Mouse (Mus musculus) MEL (cell line): ENCODE results near the gene Gpr37. TPM values are rescaled to one million over a fixed set of nuclear protein-coding genes. Genes with fewer than 3 reads are reported as not detected.

ENCODE experiments used
- DNase-seq: peaks from one replicate; pipeline ENCODE4 v3.0.0; 2011; ENCODE audit warnings: low read depth, low spot score
- H3K27ac ChIP-seq: 2 replicates; pipeline ENCODE4 v1.5.1; 2012; ENCODE audit warnings: low read depth, mild to moderate bottlenecking, control low read depth, low read length, moderate library complexity; ENCODE audit not compliant: control insufficient read depth
- H3K27me3 ChIP-seq, 2 experiments: fragments of 150-350 bp in 1 of 2; sonication (generic) in 1 of 2; 2 replicates each; pipeline ENCODE4 v1.6.1; 2012; ENCODE audit warnings: low read length in 2 of 2, mild to moderate bottlenecking in 2 of 2, improper control_type of control experiment in 1 of 2, moderate library complexity in 1 of 2; ENCODE audit not compliant: insufficient read depth in 2 of 2, control insufficient read depth in 1 of 2
- H3K36me3 ChIP-seq, 2 experiments: 2 replicates each; pipeline ENCODE4 v1.6.1; 2012 to 2014; ENCODE audit warnings: low read length in 2 of 2, improper control_type of control experiment in 1 of 2, inconsistent platforms in 1 of 2, mild to moderate bottlenecking in 1 of 2; ENCODE audit not compliant: insufficient read depth in 2 of 2, control insufficient read depth in 1 of 2
- H3K4me1 ChIP-seq, 2 experiments: fragments of 150-350 bp in 1 of 2; sonication (generic) in 1 of 2; 2 replicates each; pipeline ENCODE4 v1.6.1; 2012; ENCODE audit warnings: low read length in 2 of 2, improper control_type of control experiment in 1 of 2, mild to moderate bottlenecking in 1 of 2; ENCODE audit not compliant: insufficient read depth in 2 of 2, control insufficient read depth in 1 of 2
- H3K4me3 ChIP-seq, 2 experiments: fragments of 150-350 bp in 1 of 2; sonication (generic) in 1 of 2; 2 replicates each; pipeline ENCODE4 v1.5.1; 2012; ENCODE audit warnings: low read depth in 2 of 2, low read length in 2 of 2, mild to moderate bottlenecking in 2 of 2, moderate library complexity in 2 of 2, control low read depth in 1 of 2, improper control_type of control experiment in 1 of 2; ENCODE audit not compliant: control insufficient read depth in 1 of 2, insufficient read depth in 1 of 2
- H3K79me2 ChIP-seq: 2 replicates; pipeline ENCODE4 v1.6.1; 2012; ENCODE audit warnings: mild to moderate bottlenecking, low read length, moderate library complexity; ENCODE audit not compliant: control insufficient read depth, poor library complexity, insufficient read depth
- H3K9ac ChIP-seq: 2 replicates; pipeline ENCODE4 v1.6.1; 2012; ENCODE audit warnings: low read depth, mild to moderate bottlenecking, control low read depth, low read length, moderate library complexity; ENCODE audit not compliant: control insufficient read depth, poor library complexity, severe bottlenecking
- H3K9me3 ChIP-seq: fragments of 150-350 bp; sonication (generic); replicated peaks from 2 replicates; pipeline ENCODE4 v1.6.1; 2012; ENCODE audit warnings: mild to moderate bottlenecking, low read length, improper control_type of control experiment, moderate library complexity; ENCODE audit not compliant: insufficient read depth
- CHD2 ChIP-seq: IDR thresholded peaks from 2 replicates; pipeline ENCODE4 v1.6.1; 2011; ENCODE audit warnings: low read length, improper control_type of control experiment
- CTCF ChIP-seq, 3 experiments: IDR thresholded peaks in 2 of 3; conservative IDR thresholded peaks in 1 of 3; 2 replicates each; pipeline ENCODE4 v1.5.1; 2011 to 2012; ENCODE audit warnings: low read length in 3 of 3, low read depth in 2 of 3, mild to moderate bottlenecking in 2 of 3, improper control_type of control experiment in 1 of 3, inconsistent platforms in 1 of 3, mixed read lengths in 1 of 3, moderate library complexity in 1 of 3; ENCODE audit not compliant: control insufficient read depth in 1 of 3, insufficient read depth in 1 of 3, poor library complexity in 1 of 3, severe bottlenecking in 1 of 3
- E2F4 ChIP-seq: IDR thresholded peaks from 2 replicates; pipeline ENCODE4 v1.6.1; 2011; ENCODE audit warnings: low read depth, low read length, improper control_type of control experiment, borderline replicate concordance
- ELF1 ChIP-seq: IDR thresholded peaks from 2 replicates; pipeline ENCODE4 v1.6.1; 2014; ENCODE audit warnings: low read depth, mild to moderate bottlenecking, inconsistent platforms, low read length, improper control_type of control experiment, moderate library complexity
- EP300 ChIP-seq, 2 experiments: IDR thresholded peaks; 2 replicates each; pipeline ENCODE4 v1.6.1; 2011; ENCODE audit warnings: improper control_type of control experiment in 2 of 2, low read length in 2 of 2, low read depth in 1 of 2, mild to moderate bottlenecking in 1 of 2
- ETS1 ChIP-seq: IDR thresholded peaks from 2 replicates; pipeline ENCODE4 v1.6.1; 2012; ENCODE audit warnings: low read depth, mild to moderate bottlenecking, inconsistent platforms, low read length, improper control_type of control experiment, moderate library complexity
- JUND ChIP-seq: IDR thresholded peaks from 2 replicates; pipeline ENCODE4 v1.6.1; 2011; ENCODE audit warnings: low read depth, mild to moderate bottlenecking, improper control_type of control experiment, low read length
- MAFK ChIP-seq: IDR thresholded peaks from 2 replicates; pipeline ENCODE4 v1.6.1; 2011; ENCODE audit warnings: low read depth, mild to moderate bottlenecking, low read length, improper control_type of control experiment, borderline replicate concordance
- MAZ ChIP-seq: IDR thresholded peaks from 2 replicates; pipeline ENCODE4 v1.6.1; 2012; ENCODE audit warnings: low read depth, mild to moderate bottlenecking, inconsistent platforms, low read length, improper control_type of control experiment
- MEF2A ChIP-seq: IDR thresholded peaks from 2 replicates; pipeline ENCODE4 v1.6.1; 2014; ENCODE audit warnings: low read depth, mild to moderate bottlenecking, inconsistent platforms, low read length, improper control_type of control experiment; ENCODE audit not compliant: poor library complexity, insufficient replicate concordance, severe bottlenecking; ENCODE audit errors: extremely low read depth
- MYB ChIP-seq: IDR thresholded peaks from 2 replicates; pipeline ENCODE4 v1.6.1; 2011; ENCODE audit warnings: mild to moderate bottlenecking, low read depth, low read length, improper control_type of control experiment
- NELFE ChIP-seq: IDR thresholded peaks from 2 replicates; pipeline ENCODE4 v1.6.1; 2011; ENCODE audit warnings: low read depth, low read length, improper control_type of control experiment
- NRF1 ChIP-seq: IDR thresholded peaks from 2 replicates; pipeline ENCODE4 v1.6.1; 2014; ENCODE audit warnings: low read depth, mild to moderate bottlenecking, inconsistent platforms, low read length, improper control_type of control experiment, moderate library complexity; ENCODE audit not compliant: poor library complexity, insufficient read depth, severe bottlenecking
- POLR2AphosphoS2 ChIP-seq: IDR thresholded peaks from 2 replicates; pipeline ENCODE4 v1.6.1; 2011; ENCODE audit warnings: low read length, improper control_type of control experiment
- POLR2AphosphoS5 ChIP-seq: IDR thresholded peaks from 2 replicates; pipeline ENCODE4 v1.6.1; 2012; ENCODE audit warnings: low read depth, borderline replicate concordance, mild to moderate bottlenecking, inconsistent platforms, low read length, moderate library complexity, mixed read lengths
- SIN3A ChIP-seq: IDR thresholded peaks from 2 replicates; pipeline ENCODE4 v1.6.1; 2012; ENCODE audit warnings: low read length, improper control_type of control experiment, inconsistent platforms
- TAL1 ChIP-seq: IDR thresholded peaks from 2 replicates; pipeline ENCODE4 v1.6.1; 2012; ENCODE audit warnings: mild to moderate bottlenecking, inconsistent platforms, low read length, moderate library complexity, mixed read lengths
- TBP ChIP-seq: IDR thresholded peaks from 2 replicates; pipeline ENCODE4 v1.8.0; 2011; ENCODE audit warnings: low read depth, low read length, improper control_type of control experiment
- USF2 ChIP-seq, 2 experiments: IDR thresholded peaks; 2 replicates each; pipeline ENCODE4 v1.6.1; 2011 to 2012; ENCODE audit warnings: improper control_type of control experiment in 2 of 2, low read length in 2 of 2, borderline replicate concordance in 1 of 2, inconsistent platforms in 1 of 2, low read depth in 1 of 2, mild to moderate bottlenecking in 1 of 2; ENCODE audit not compliant: insufficient read depth in 1 of 2
- ZC3H11A ChIP-seq: IDR thresholded peaks from 2 replicates; pipeline ENCODE4 v1.6.1; 2012; ENCODE audit warnings: low read depth, mild to moderate bottlenecking, inconsistent platforms, low read length, improper control_type of control experiment
- ZKSCAN1 ChIP-seq: IDR thresholded peaks from 2 replicates; pipeline ENCODE4 v1.6.1; 2012; ENCODE audit warnings: low read depth, mild to moderate bottlenecking, inconsistent platforms, low read length, improper control_type of control experiment, moderate library complexity
- ZMIZ1 ChIP-seq: IDR thresholded peaks from 2 replicates; pipeline ENCODE4 v1.6.1; 2012; ENCODE audit warnings: low read depth, mild to moderate bottlenecking, inconsistent platforms, low read length, improper control_type of control experiment, moderate library complexity
- ZNF384 ChIP-seq: IDR thresholded peaks from 2 replicates; pipeline ENCODE4 v1.6.1; 2012; ENCODE audit warnings: low read depth, mild to moderate bottlenecking, inconsistent platforms, low read length, improper control_type of control experiment
- polyA plus RNA-seq, 2 experiments: library from polyadenylated mRNA; stranded (reverse) in 1 of 2; unstranded in 1 of 2; fragments of >175 nt in 1 of 2; fragments of >200 nt in 1 of 2; gene quantifications; 2 replicates each; pipeline versions ENCODE4 v1.2.1 to v1.2.4; 2012; ENCODE audit warnings: low replicate concordance in 2 of 2, low read depth in 1 of 2; ENCODE audit not compliant: insufficient read length in 2 of 2, insufficient read depth in 1 of 2, missing spikeins in 1 of 2
- total RNA-seq: library from RNA; depleted of rRNA; stranded (reverse); fragments of 300-350 nt; gene quantifications from 2 replicates; pipeline ENCODE4 v1.2.3, GENCODE M21; 2012

Gpr37 gene
- total and polyA plus RNA-seq, 3 experiments = not detected

DNA sequence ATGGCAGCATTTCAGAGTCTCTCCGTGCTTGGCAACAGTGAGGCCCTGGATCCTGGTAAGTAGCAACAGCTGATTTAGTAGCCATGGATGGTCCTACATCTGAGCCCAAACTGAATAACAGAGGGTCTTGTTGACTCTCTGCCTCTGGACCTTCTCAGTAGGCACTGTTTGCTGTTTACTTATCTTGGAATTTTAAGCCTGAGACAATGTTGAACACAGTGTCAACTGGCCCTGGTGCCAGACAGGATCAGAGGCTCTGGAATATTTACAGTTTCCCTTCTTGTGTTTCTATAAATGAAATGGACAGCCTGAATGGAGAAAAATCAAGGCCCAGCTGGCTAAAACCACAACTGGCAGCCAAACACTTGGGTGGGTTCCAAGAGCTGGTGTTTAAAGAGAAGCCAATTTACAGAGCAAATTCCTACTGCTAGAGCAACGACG, 3.7 kb downstream of the Gpr37 start:
- H3K27ac ChIP-seq = no peak overlapping the region

DNA sequence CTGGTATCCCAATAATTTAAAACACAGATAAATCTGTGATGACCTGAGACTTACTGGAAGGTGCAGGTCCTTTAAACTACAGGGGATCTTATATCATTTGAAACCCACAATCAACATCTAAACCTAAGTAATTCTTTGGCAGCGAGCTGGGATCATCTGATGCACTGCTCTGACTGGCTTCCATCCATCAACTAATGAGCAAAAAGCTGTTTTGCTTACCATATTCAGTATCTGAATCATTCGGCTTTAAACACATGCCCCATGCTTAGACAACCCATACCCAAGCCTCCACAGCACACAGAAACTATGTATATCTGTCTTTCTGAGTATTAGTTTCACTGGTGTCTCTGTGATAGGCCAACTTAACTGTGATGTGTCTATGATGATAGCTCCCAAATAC, 6.1 kb downstream of the Gpr37 start:
- no peaks in the 10 kb centered on the region for H3K4me1 ChIP-seq
- H3K4me3 ChIP-seq = no peak overlapping the region
- H3K79me2 ChIP-seq = no peaks in the 10 kb centered on the region
- H3K36me3 ChIP-seq = no peaks in the 10 kb centered on the region
- no peak overlapping the region for H3K9ac ChIP-seq
- no peaks in the 10 kb centered on the region; a peak in 1 of 4 replicates for H3K27me3 ChIP-seq
- DNase-seq = no peak
- H3K27ac ChIP-seq = no peak overlapping the region
- H3K9me3 ChIP-seq = no peaks in the 10 kb centered on the region
- no peak for TF ChIP-seq ZC3H11A
- no peak for TF ChIP-seq MYB
- TF ChIP-seq ZNF384 = no peak
- TF ChIP-seq E2F4 = no peak
- no peak for TF ChIP-seq MAFK
- no peak for TF ChIP-seq ETS1
- TF ChIP-seq JUND = no peak
- TF ChIP-seq MAZ = no peak
- TF ChIP-seq ZKSCAN1 = no peak
- no peak for TF ChIP-seq POLR2AphosphoS2
- no peak for TF ChIP-seq NELFE
- TF ChIP-seq POLR2AphosphoS5 = no peak
- TF ChIP-seq NRF1 = no peak
- no peak for TF ChIP-seq CTCF (IDR thresholded peaks at IDR 0.05 in 2 of 3, conservative IDR thresholded peaks at IDR 0.05 in 1 of 3; ENCODE audit: control insufficient read depth in 1 of 3, insufficient read depth in 1 of 3, low read depth in 2 of 3, low read length in 3 of 3, poor library complexity in 1 of 3, severe bottlenecking in 1 of 3)
- no peak for TF ChIP-seq TAL1
- TF ChIP-seq MEF2A = no peak
- TF ChIP-seq TBP = no peak
- no peak for TF ChIP-seq ZMIZ1

More for the DNA sequence above, 3.7 kb downstream of the Gpr37 start:
- no peak overlapping the region for H3K4me3 ChIP-seq
- no peaks in the 10 kb centered on the region for H3K79me2 ChIP-seq
- TF ChIP-seq ELF1 = no peak
- no peak for TF ChIP-seq SIN3A
- TF ChIP-seq EP300 (IDR thresholded peaks at IDR 0.05; ENCODE audit: low read depth in 1 of 2, low read length in 2 of 2) = no peak
- TF ChIP-seq USF2 (IDR thresholded peaks at IDR 0.05; ENCODE audit: borderline replicate concordance in 1 of 2, insufficient read depth in 1 of 2, low read depth in 1 of 2, low read length in 2 of 2) = no peak
- no peak for TF ChIP-seq CHD2
- no peaks in the 10 kb centered on the region for H3K36me3 ChIP-seq
- H3K4me1 ChIP-seq = no peaks in the 10 kb centered on the region
- H3K9ac ChIP-seq = no peak overlapping the region
- DNase-seq = no peak
- no peaks in the 10 kb centered on the region; a peak in 2 of 4 replicates for H3K27me3 ChIP-seq
- no peaks in the 10 kb centered on the region for H3K9me3 ChIP-seq
